Mouse (Mus musculus) thymus, adult 2 months (tissue): Measurements from ENCODE around the gene Mtf1.

Experiments used
- CTCF ChIP-seq: fragments of 200-500 bp; IDR thresholded peaks from 2 replicates; pipeline ENCODE4 v1.5.1; 2012; ENCODE audit warnings: mild to moderate bottlenecking, control low read depth, low read length, moderate library complexity, borderline replicate concordance; ENCODE audit not compliant: control insufficient read depth, poor library complexity, insufficient read depth; ENCODE audit errors: extremely low read depth
- POLR2A ChIP-seq: fragments of 200-500 bp; IDR thresholded peaks from 2 replicates; pipeline ENCODE4 v1.6.1; 2012; ENCODE audit warnings: mild to moderate bottlenecking, low read length, control low read depth, moderate library complexity; ENCODE audit not compliant: control insufficient read depth, poor library complexity, insufficient read depth; ENCODE audit errors: extremely low read depth

- no peak for TF ChIP-seq CTCF
- no peak for TF ChIP-seq POLR2A
Observed at GRCm38 (mm10) chr4:124762858-124763452, 38.9 kb upstream of the Mtf1 start.
